Mouse (Mus musculus) liver, embryonic 14.5 days (tissue): Measurements from ENCODE around the gene Kera. TPM values are rescaled to one million over a fixed set of nuclear protein-coding genes. Genes with fewer than 3 reads are reported as not detected.

Experiments
- ATAC-seq: fragments of 200-750 bp; cut with Nextera tagmentation; 2 replicates; pipeline ENCODE4 v1.8.0; 2017; ENCODE audit warnings: moderate number of reproducible peaks, mild to moderate bottlenecking, moderate library complexity; ENCODE audit not compliant: insufficient read depth
- DNase-seq, 3 experiments: peaks; one replicate each; pipeline ENCODE4 v3.0.0-alpha.2; 2012 to 2013; ENCODE audit warnings: low read depth in 3 of 3, low spot score in 3 of 3
- H3K27ac ChIP-seq: fragments of 300-500 bp; sonication (generic); 2 replicates; pipeline ENCODE4 v1.5.1; 2014; ENCODE audit warnings: moderate library complexity, mild to moderate bottlenecking, control low read depth, inconsistent platforms
- H3K27me3 ChIP-seq: fragments of 300-500 bp; sonication (generic); 2 replicates; pipeline ENCODE4 v1.6.1; 2014; ENCODE audit warnings: mild to moderate bottlenecking, low read length, moderate library complexity; ENCODE audit not compliant: control insufficient read depth, insufficient read depth
- H3K36me3 ChIP-seq: fragments of 300-500 bp; sonication (generic); replicated peaks from 2 replicates; pipeline ENCODE4 v1.6.1; 2014; ENCODE audit warnings: low read depth; ENCODE audit not compliant: control insufficient read depth, insufficient read depth
- H3K4me1 ChIP-seq, 2 experiments: fragments of 200-500 bp in 1 of 2; fragments of 300-500 bp in 1 of 2; sonication (generic) in 1 of 2; replicated peaks; 2 replicates each; pipeline ENCODE4 v1.6.1; 2012 to 2014; ENCODE audit warnings: antibody characterized with exemption in 1 of 2, inconsistent platforms in 1 of 2, low read length in 1 of 2; ENCODE audit not compliant: control insufficient read depth in 2 of 2, insufficient read depth in 2 of 2
- H3K4me2 ChIP-seq: fragments of 300-500 bp; sonication (generic); 2 replicates; pipeline ENCODE4 v1.6.1; 2014; ENCODE audit warnings: low read depth, mild to moderate bottlenecking, control low read depth, moderate library complexity
- H3K4me3 ChIP-seq, 2 experiments: fragments of 200-500 bp in 1 of 2; fragments of 300-500 bp in 1 of 2; sonication (generic) in 1 of 2; 2 replicates each; pipeline ENCODE4 v1.5.1; 2012 to 2014; ENCODE audit warnings: low read depth in 2 of 2, low read length in 2 of 2, mild to moderate bottlenecking in 2 of 2, control low read depth in 1 of 2, inconsistent platforms in 1 of 2, moderate library complexity in 1 of 2; ENCODE audit not compliant: insufficient read depth in 1 of 2
- H3K9ac ChIP-seq: fragments of 300-500 bp; sonication (generic); replicated peaks from 2 replicates; pipeline ENCODE4 v1.6.1; 2014; ENCODE audit warnings: mild to moderate bottlenecking, control low read depth, moderate library complexity
- H3K9me3 ChIP-seq: fragments of 300-500 bp; sonication (generic); 2 replicates; pipeline ENCODE4 v1.6.1; 2016; ENCODE audit warnings: low read length, mixed read lengths; ENCODE audit not compliant: control insufficient read depth
- CTCF ChIP-seq: IDR thresholded peaks from 2 replicates; pipeline ENCODE4 v1.5.1; 2016; ENCODE audit warnings: antibody characterized with exemption, low read depth, control low read depth
- EP300 ChIP-seq: IDR thresholded peaks from 2 replicates; pipeline ENCODE4 v1.6.1; 2016; ENCODE audit warnings: antibody characterized with exemption, low read depth
- WGBS: fragments of 180-500 bp; shearing (Covaris S2); extraction: QIAGEN DNeasy Blood & Tissue Kit; methylation state at CpG from one replicate; pipeline ENCODE4 v1.1.7; 2014; ENCODE audit not compliant: insufficient replicate concordance; 5-methylcytosine and 5-hydroxymethylcytosine counted together
- polyA plus RNA-seq, 2 experiments: library from polyadenylated mRNA; depleted of rRNA in 1 of 2; stranded (reverse) in 1 of 2; unstranded in 1 of 2; fragments of >200 nt; fragmentation: Nextera tagmentation in 1 of 2; extraction: Ambion mirVana in 1 of 2; gene quantifications; 2 replicates each; pipeline versions ENCODE4 v1.2.1 to v1.2.3; 2012 to 2014

Gene Kera
- polyA plus RNA-seq, 2 experiments: not detected

DNA sequence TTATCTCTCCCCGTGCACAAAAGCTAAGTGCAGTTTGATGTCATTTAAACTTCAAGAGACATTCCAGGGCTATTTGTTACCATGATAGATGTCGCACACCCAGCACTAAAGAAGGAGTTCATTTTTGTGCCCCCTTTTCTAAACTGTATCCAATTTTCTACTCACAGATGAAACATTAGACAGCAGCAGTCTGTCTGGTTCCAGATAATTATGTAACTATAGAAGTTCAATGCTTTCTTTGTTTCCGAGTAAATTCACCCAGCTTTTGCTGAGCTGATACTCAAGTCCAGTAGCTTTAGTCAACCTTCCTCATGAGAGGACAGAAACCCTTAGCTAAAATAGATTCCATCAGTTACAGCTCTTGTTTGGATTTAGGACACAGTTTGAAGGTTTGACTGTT, 22.5 kb upstream of the Kera start:
- TF ChIP-seq CTCF (no peak), EP300 (no peak)
- Histone ChIP-seq H3K4me1 (no peaks in the 10 kb centered on the region), H3K4me2 (no peak overlapping the region), H3K9ac (no peak overlapping the region), H3K4me3 (no peak overlapping the region), H3K27ac (no peak overlapping the region), H3K36me3 (no peaks in the 10 kb centered on the region), H3K27me3 (no peaks in the 10 kb centered on the region), H3K9me3 (no peaks in the 10 kb centered on the region)
- 43% methylated on average over 3 of the region's 3 CpGs for WGBS
- ATAC-seq (no peak), DNase-seq (no peak)

DNA sequence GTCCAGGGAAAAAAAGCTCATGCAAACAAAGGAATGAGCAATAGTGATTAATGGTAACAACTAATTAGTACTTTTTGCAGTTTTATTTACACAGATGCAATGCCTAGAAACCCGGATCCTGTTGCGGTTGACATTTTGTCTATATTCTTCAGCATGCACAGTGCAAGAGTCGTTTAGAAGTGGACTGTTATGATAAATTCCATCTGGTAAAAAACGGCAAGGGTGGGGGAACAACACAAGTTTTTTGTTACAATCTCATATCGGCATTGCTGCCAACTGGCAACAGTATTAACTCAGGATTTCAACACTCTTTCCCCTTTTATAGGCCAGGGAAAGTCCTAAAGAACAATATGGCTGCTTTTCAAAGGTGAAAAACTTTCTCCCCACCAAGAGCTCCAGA, 19.5 kb upstream of the Kera start:
- WGBS: 64% methylated on average over 5 of the region's 5 CpGs
- no peak for DNase-seq
- Histone ChIP-seq H3K4me3 (no peak overlapping the region), H3K9ac (no peak overlapping the region), H3K9me3 (no peaks in the 10 kb centered on the region), H3K4me2 (no peak overlapping the region), H3K27ac (no peak overlapping the region), H3K4me1 (no peaks in the 10 kb centered on the region), H3K27me3 (no peaks in the 10 kb centered on the region), H3K36me3 (no peaks in the 10 kb centered on the region)
- no peak for ATAC-seq
- TF ChIP-seq EP300: no peak
- no peak for TF ChIP-seq CTCF

DNA sequence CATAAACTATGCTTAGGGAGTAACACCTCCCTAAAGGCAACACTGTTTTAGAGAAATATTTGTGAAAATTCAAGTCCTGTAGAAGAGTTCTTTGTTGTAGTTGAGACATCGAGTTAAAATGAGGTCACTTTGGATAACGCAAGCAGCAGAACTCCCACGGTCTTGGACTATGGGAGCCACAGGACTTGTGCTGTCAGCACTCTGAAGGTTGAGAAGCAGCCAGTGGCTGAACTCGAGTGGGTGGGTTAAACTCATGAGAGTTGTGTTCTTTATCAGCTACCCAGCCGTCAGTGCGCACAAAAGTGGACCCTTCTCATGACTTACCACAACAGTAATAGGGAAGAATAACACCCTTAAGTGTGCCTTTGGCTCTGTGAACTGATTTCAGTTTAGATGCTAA, 17.1 kb upstream of the Kera start:
- TF ChIP-seq CTCF (no peak), EP300 (no peak)
- Histone ChIP-seq H3K9me3 (no peaks in the 10 kb centered on the region), H3K4me1 (no peaks in the 10 kb centered on the region), H3K4me3 (no peak overlapping the region), H3K36me3 (no peaks in the 10 kb centered on the region), H3K27ac (no peak overlapping the region), H3K27me3 (no peaks in the 10 kb centered on the region), H3K4me2 (no peak overlapping the region), H3K9ac (no peak overlapping the region)
- 59% methylated on average over 6 of the region's 6 CpGs for WGBS
- no peak for DNase-seq
- ATAC-seq: no peak

DNA sequence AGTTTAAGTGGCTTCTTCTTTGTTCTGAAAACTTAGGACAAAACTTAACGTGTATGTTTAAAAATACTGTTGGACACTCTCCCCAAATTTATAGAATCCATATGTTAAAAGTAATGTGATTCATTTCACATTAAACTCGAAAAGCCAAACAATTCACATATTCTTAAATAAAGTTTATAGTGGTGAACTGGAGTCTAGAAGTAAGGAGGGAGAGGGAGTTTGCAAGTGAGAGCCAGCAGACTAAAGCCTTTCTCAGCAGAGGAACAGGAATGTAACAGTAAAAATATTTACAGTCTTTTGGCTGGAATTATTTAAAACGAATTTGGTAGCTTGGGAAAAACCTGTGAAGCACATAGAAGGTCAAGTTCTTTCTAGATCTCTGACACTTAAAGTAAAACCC, 15.6 kb upstream of the Kera start:
- no peak overlapping the region for H3K27ac ChIP-seq
- 31% methylated on average over 3 of the region's 3 CpGs for WGBS
- no peak for DNase-seq

DNA sequence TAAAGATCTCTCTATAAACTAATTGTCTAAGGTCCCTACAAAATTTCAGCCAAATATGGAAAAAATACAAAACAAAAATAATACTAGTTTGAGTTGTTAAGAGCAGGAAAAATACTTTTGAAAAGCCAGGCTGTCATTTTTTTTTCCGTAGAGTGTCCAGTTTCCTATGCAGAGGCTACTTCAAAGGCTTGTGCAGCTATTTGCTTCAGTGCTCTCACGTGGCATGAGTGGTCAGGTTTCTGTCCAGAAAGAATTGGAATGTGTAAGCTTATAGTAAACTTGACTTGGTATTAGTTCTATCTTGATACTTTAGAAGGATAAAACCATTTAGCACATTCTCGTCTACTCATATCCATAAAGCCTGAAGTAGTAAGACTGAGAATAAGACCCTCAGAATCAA, 15.0 kb upstream of the Kera start:
- no peaks in the 10 kb centered on the region for H3K9me3 ChIP-seq
- H3K27ac ChIP-seq: no peak overlapping the region
- no peak overlapping the region for H3K4me2 ChIP-seq
- DNase-seq (no peak), ATAC-seq (no peak)
- TF ChIP-seq CTCF (no peak), EP300 (no peak)
- H3K9ac ChIP-seq: no peak overlapping the region
- no peaks in the 10 kb centered on the region for H3K27me3 ChIP-seq
- no peak overlapping the region for H3K4me3 ChIP-seq
- H3K36me3 ChIP-seq: no peaks in the 10 kb centered on the region
- H3K4me1 ChIP-seq: no peaks in the 10 kb centered on the region
- 51% methylated on average over 3 of the region's 3 CpGs for WGBS

More for the DNA sequence above, 15.6 kb upstream of the Kera start:
- Histone ChIP-seq H3K9ac (no peak overlapping the region), H3K27me3 (no peaks in the 10 kb centered on the region), H3K4me1 (no peaks in the 10 kb centered on the region), H3K4me3 (no peak overlapping the region), H3K4me2 (no peak overlapping the region), H3K9me3 (no peaks in the 10 kb centered on the region), H3K36me3 (no peaks in the 10 kb centered on the region)
- no peak for ATAC-seq
- TF ChIP-seq EP300 (no peak), CTCF (no peak)

DNA sequence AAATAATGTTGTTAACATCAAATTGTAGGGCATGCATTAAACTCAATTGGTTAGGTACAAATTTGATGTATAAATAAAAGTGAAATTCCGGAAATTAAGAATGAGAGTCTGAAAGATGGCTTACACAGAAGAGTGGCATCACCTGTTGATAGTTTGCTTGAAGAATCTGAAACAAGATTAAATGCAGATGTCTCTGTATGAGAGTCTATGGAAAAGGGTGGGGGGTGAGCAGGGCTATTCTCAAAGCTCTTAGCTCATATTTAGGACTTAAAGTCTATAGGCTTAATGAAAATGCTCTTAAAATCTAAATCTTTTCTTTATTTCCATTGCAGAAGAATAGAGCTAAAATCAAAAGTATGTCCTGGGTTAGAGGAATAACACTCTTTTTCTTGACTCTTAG, 11.0 kb upstream of the Kera start:
- TF ChIP-seq CTCF: no peak
- no peak for TF ChIP-seq EP300

More for the DNA sequence above, 11.0 kb upstream of the Kera start:
- no peaks in the 10 kb centered on the region for H3K9me3 ChIP-seq
- no peak overlapping the region for H3K9ac ChIP-seq
- H3K27ac ChIP-seq: no peak overlapping the region
- H3K4me1 ChIP-seq: no peaks in the 10 kb centered on the region
- no peaks in the 10 kb centered on the region for H3K27me3 ChIP-seq
- H3K4me3 ChIP-seq: no peak overlapping the region
- 37% methylated on average over 1 of the region's 1 CpGs for WGBS
- DNase-seq: no peak
- no peak for ATAC-seq
- no peak overlapping the region for H3K4me2 ChIP-seq
- H3K36me3 ChIP-seq: no peaks in the 10 kb centered on the region
